Mouse (Mus musculus) forelimb bud, embryonic 11.5 days (tissue): ENCODE measurements around the gene Yipf7.
A peak's percentile ranks its signal among the peaks of the same experiment; 100 is the strongest.

ENCODE experiments used
- DNase-seq: peaks from one replicate; pipeline ENCODE4 v3.0.0-alpha.2; 2012; ENCODE audit warnings: low read depth, low spot score

The Yipf7 gene

GRCm38 (mm10) chr5:69542489-69542888, at the start of gene Yipf7:
TSS of gene Yipf7 (minus strand) at chr5:69542648.
- no peak for DNase-seq

- DNase-seq = peak; percentile 89
Observed at GRCm38 (mm10) chr5:69591640-69592461, 49.4 kb upstream of the Yipf7 start, which contains the start of gene Gnpda2. TSS of gene Gnpda2 (minus strand) at chr5:69592340.

GRCm38 (mm10) chr5:69557404-69557935, 15.0 kb upstream of the Yipf7 start:
- no peak for DNase-seq

GRCm38 (mm10) chr5:69556628-69557403, 14.4 kb upstream of the Yipf7 start, which contains the start of gene Guf1:
TSS of gene Guf1 (plus strand) at chr5:69556923.
- DNase-seq = peak; percentile 89

GRCm38 (mm10) chr5:69541680-69542079, 768 bp downstream of the Yipf7 start:
- DNase-seq = no peak

- no peak for DNase-seq
Observed at GRCm38 (mm10) chr5:69523944-69524343, 18.5 kb downstream of the Yipf7 start.

- DNase-seq = no peak
Observed at GRCm38 (mm10) chr5:69522064-69522463, 20.4 kb downstream of the Yipf7 start.

GRCm38 (mm10) chr5:69520661-69521278, 21.7 kb downstream of the Yipf7 start:
- peak; percentile 47 for DNase-seq

GRCm38 (mm10) chr5:69512203-69512602, 30.2 kb downstream of the Yipf7 start:
- DNase-seq = no peak

- DNase-seq = no peak
Observed at GRCm38 (mm10) chr5:69511631-69512030, 30.8 kb downstream of the Yipf7 start.

- no peak for DNase-seq
Observed at GRCm38 (mm10) chr5:69507045-69507444, 35.4 kb downstream of the Yipf7 start.

GRCm38 (mm10) chr5:69489046-69489445, 53.4 kb downstream of the Yipf7 start:
- DNase-seq = no peak

- no peak for DNase-seq
Observed at GRCm38 (mm10) chr5:69467520-69467919, 74.9 kb downstream of the Yipf7 start.
